Mouse (Mus musculus): ENCODE measurements at regions not wholly inside any gene's neighbourhood (a gene's known extent, or its start where the extent isn't known, plus 50 kb on each side); places are given as distances from the start of the nearest gene placed in this dataset.
"Not testable (repeated sequence)": the region's sequence is repeated elsewhere in the genome, so short reads cannot be mapped to it uniquely, and the experiment has no call there.

- Histone ChIP-seq H3K36me3 (ENCODE audit: control insufficient read depth, insufficient read depth, low read length) (no peaks in the 10 kb centered on the region), H3K4me3 (ENCODE audit: low read depth, low read length) (no peak overlapping the region), H3K27me3 (ENCODE audit: control insufficient read depth, insufficient read depth, low read depth, low read length) (no peaks in the 10 kb centered on the region), H3K9me3 (replicated peaks; ENCODE audit: control insufficient read depth, low read length, poor library complexity, severe bottlenecking) (no peaks in the 10 kb centered on the region), H3K4me1 (ENCODE audit: control insufficient read depth, insufficient read depth, low read length) (no peaks in the 10 kb centered on the region), H3K4me2 (ENCODE audit: low read length) (no peak overlapping the region), H3K27ac (ENCODE audit: low read length) (no peak overlapping the region), H3K9ac (ENCODE audit: low read depth, low read length) (no peak overlapping the region)
- ATAC-seq: no peak
Measured at GRCm38 (mm10) chr6:68977959-68978358, 1442.4 kb upstream of the Tacstd2 start.

DNA sequence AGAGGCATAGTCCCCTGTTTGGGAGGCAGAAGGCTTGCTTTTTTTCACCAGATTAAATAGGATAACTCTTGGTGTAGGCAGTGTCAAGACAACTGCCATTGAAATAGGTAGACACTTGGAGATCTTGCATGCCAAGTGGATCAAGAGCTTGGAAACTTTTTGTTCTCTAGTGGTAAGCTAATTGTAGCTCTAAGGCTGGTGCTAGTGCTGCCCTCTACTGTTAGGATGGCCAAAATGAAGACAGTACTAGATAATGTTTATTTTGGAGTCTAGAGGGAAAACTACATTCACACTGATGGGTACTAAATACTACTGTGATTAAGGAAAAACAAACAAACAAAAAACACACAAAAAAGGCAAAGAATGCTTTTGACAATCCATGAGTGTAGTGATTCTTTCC, 1428.4 kb upstream of the Tacstd2 start:
- no peaks in the 10 kb centered on the region for H3K4me1 ChIP-seq (ENCODE audit: control insufficient read depth, insufficient read depth, low read length)
- no peak overlapping the region for H3K27ac ChIP-seq (ENCODE audit: low read length)
- H3K27me3 ChIP-seq (ENCODE audit: control insufficient read depth, insufficient read depth, low read depth, low read length): no peaks in the 10 kb centered on the region
- no peak overlapping the region for H3K9ac ChIP-seq (ENCODE audit: low read depth, low read length)
- no peak for ATAC-seq
- no peak overlapping the region for H3K4me3 ChIP-seq (ENCODE audit: low read depth, low read length)
- H3K36me3 ChIP-seq (ENCODE audit: control insufficient read depth, insufficient read depth, low read length): no peaks in the 10 kb centered on the region
- H3K9me3 ChIP-seq (replicated peaks; ENCODE audit: control insufficient read depth, low read length, poor library complexity, severe bottlenecking): no peaks in the 10 kb centered on the region
- no peak overlapping the region for H3K4me2 ChIP-seq (ENCODE audit: low read length)

GRCm38 (mm10) chr6:68938104-68938503, 1402.5 kb upstream of the Tacstd2 start:
- not testable (repeated sequence) for H3K9me3 ChIP-seq (replicated peaks; ENCODE audit: control insufficient read depth, low read length, poor library complexity, severe bottlenecking); H3K4me2 ChIP-seq (ENCODE audit: low read length); H3K27me3 ChIP-seq (ENCODE audit: control insufficient read depth, insufficient read depth, low read depth, low read length); ATAC-seq; H3K9ac ChIP-seq (ENCODE audit: low read depth, low read length); H3K36me3 ChIP-seq (ENCODE audit: control insufficient read depth, insufficient read depth, low read length); H3K27ac ChIP-seq (ENCODE audit: low read length); H3K4me1 ChIP-seq (ENCODE audit: control insufficient read depth, insufficient read depth, low read length); H3K4me3 ChIP-seq (ENCODE audit: low read depth, low read length)

GRCm38 (mm10) chr6:68931860-68932259, 1396.3 kb upstream of the Tacstd2 start:
- not testable (repeated sequence) for H3K9me3 ChIP-seq (replicated peaks; ENCODE audit: control insufficient read depth, low read length, poor library complexity, severe bottlenecking); H3K9ac ChIP-seq (ENCODE audit: low read depth, low read length); ATAC-seq; H3K4me2 ChIP-seq (ENCODE audit: low read length); H3K36me3 ChIP-seq (ENCODE audit: control insufficient read depth, insufficient read depth, low read length); H3K4me1 ChIP-seq (ENCODE audit: control insufficient read depth, insufficient read depth, low read length); H3K4me3 ChIP-seq (ENCODE audit: low read depth, low read length); H3K27me3 ChIP-seq (ENCODE audit: control insufficient read depth, insufficient read depth, low read depth, low read length); H3K27ac ChIP-seq (ENCODE audit: low read length)

DNA sequence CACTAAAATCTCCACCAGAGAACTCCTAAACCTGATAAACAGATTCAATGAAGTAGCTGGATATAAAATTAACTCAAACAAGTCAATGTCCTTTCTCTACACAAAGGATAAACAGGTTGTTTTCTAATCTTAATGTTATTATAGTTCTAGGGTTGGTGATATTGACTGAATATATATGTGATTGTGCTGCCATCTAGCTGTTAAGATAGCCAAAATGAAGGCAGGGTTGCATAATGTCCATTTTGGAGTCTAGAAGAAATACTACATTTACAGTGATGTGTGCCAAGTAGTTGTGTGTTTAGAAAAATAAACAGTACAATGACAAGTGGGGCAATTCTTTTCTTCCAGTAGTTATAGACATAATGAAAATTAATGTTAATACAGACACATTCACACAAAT, 1379.9 kb upstream of the Tacstd2 start:
- H3K36me3 ChIP-seq (ENCODE audit: control insufficient read depth, insufficient read depth, low read length): no peaks in the 10 kb centered on the region
- no peak overlapping the region for H3K27ac ChIP-seq (ENCODE audit: low read length)
- H3K27me3 ChIP-seq (ENCODE audit: control insufficient read depth, insufficient read depth, low read depth, low read length): no peaks in the 10 kb centered on the region
- no peak overlapping the region for H3K4me2 ChIP-seq (ENCODE audit: low read length)
- H3K4me3 ChIP-seq (ENCODE audit: low read depth, low read length): no peak overlapping the region
- no peaks in the 10 kb centered on the region for H3K9me3 ChIP-seq (replicated peaks; ENCODE audit: control insufficient read depth, low read length, poor library complexity, severe bottlenecking)
- H3K9ac ChIP-seq (ENCODE audit: low read depth, low read length): no peak overlapping the region
- no peak for ATAC-seq
- no peaks in the 10 kb centered on the region for H3K4me1 ChIP-seq (ENCODE audit: control insufficient read depth, insufficient read depth, low read length)

DNA sequence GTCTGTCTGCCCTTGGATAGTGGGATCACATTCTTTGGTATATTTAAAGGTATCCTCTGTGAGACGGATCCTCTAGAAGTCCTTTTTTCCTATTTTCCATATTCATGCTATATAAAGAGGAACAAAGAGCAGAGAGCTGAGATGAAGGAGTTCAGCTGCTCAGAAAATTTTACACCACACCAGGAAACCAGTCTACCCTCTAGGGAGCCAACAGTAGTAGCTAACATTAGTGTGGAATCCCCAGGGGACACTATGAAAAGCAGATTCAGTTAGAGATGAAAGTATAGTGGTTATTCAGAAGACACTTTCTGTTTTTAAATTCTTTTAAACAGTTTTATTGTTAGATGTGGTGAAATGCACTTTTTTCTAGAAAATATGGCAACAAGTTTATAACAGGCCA, 1348.5 kb upstream of the Tacstd2 start:
- no peak overlapping the region for H3K9ac ChIP-seq (ENCODE audit: low read depth, low read length)
- no peak overlapping the region for H3K4me3 ChIP-seq (ENCODE audit: low read depth, low read length)
- H3K9me3 ChIP-seq (replicated peaks; ENCODE audit: control insufficient read depth, low read length, poor library complexity, severe bottlenecking): 0 out of 2 replicates have a peak, but pooled peaks cover 2% of the 10 kb centered on the region
- ATAC-seq: no peak
- no peaks in the 10 kb centered on the region for H3K27me3 ChIP-seq (ENCODE audit: control insufficient read depth, insufficient read depth, low read depth, low read length)
- no peak overlapping the region for H3K4me2 ChIP-seq (ENCODE audit: low read length)
- H3K36me3 ChIP-seq (ENCODE audit: control insufficient read depth, insufficient read depth, low read length): no peaks in the 10 kb centered on the region
- H3K4me1 ChIP-seq (ENCODE audit: control insufficient read depth, insufficient read depth, low read length): no peaks in the 10 kb centered on the region
- H3K27ac ChIP-seq (ENCODE audit: low read length): no peak overlapping the region
- WGBS: 84% methylated on average over 1 of the region's 1 CpGs

GRCm38 (mm10) chr6:68852761-68853160, 1317.2 kb upstream of the Tacstd2 start:
- not testable (repeated sequence) for H3K9ac ChIP-seq (ENCODE audit: low read depth, low read length); H3K9me3 ChIP-seq (replicated peaks; ENCODE audit: control insufficient read depth, low read length, poor library complexity, severe bottlenecking); H3K4me3 ChIP-seq (ENCODE audit: low read depth, low read length); ATAC-seq; H3K27ac ChIP-seq (ENCODE audit: low read length); H3K27me3 ChIP-seq (ENCODE audit: control insufficient read depth, insufficient read depth, low read depth, low read length); H3K4me2 ChIP-seq (ENCODE audit: low read length); H3K36me3 ChIP-seq (ENCODE audit: control insufficient read depth, insufficient read depth, low read length); H3K4me1 ChIP-seq (ENCODE audit: control insufficient read depth, insufficient read depth, low read length)

DNA sequence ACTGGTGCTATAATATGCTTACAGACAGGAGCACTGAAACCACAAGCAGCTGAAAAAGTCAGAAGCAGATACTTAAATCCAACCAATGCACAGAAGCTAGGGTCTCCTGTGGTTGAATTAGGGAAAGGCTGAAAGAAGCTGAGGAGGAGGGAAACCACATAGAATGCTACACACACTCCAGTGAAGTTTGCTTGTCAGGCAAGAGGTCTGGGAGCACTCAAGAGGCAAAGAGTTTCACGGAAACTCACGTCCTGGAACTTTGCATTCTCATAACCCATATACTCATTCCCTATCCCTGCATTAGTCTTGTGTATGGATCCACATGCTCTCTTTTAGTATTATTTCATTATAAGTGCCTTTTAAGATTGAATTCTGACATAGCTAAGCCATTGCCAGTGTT, 1316.7 kb upstream of the Tacstd2 start:
- no peak overlapping the region for H3K4me3 ChIP-seq (ENCODE audit: low read depth, low read length)
- H3K36me3 ChIP-seq (ENCODE audit: control insufficient read depth, insufficient read depth, low read length): no peaks in the 10 kb centered on the region
- WGBS: 93% methylated on average over 2 of the region's 2 CpGs
- ATAC-seq: no peak
- no peaks in the 10 kb centered on the region for H3K27me3 ChIP-seq (ENCODE audit: control insufficient read depth, insufficient read depth, low read depth, low read length)
- no peaks in the 10 kb centered on the region for H3K9me3 ChIP-seq (replicated peaks; ENCODE audit: control insufficient read depth, low read length, poor library complexity, severe bottlenecking)
- H3K27ac ChIP-seq (ENCODE audit: low read length): no peak overlapping the region
- H3K4me1 ChIP-seq (ENCODE audit: control insufficient read depth, insufficient read depth, low read length): no peaks in the 10 kb centered on the region
- no peak overlapping the region for H3K9ac ChIP-seq (ENCODE audit: low read depth, low read length)
- H3K4me2 ChIP-seq (ENCODE audit: low read length): no peak overlapping the region

DNA sequence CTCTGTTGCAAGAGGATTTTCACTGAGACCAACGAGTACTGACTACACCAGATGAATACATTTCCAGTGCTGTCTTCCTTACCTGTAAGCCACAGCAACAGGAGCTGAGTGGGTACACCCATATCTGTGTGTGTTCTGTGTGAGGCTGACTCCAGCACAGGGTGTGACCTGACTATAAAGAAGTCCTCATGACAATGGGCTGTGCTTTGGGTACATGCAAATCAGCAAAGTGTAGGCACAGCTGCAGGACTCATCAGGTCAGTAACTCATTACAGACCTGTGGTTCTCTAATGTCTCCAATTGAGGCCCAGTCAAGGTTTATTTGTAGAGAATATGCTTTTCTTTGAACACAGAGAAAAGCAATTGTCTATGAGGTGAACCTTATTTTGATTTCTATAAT, 1299.6 kb upstream of the Tacstd2 start:
- H3K27ac ChIP-seq (ENCODE audit: low read length): no peak overlapping the region
- no peak overlapping the region for H3K9ac ChIP-seq (ENCODE audit: low read depth, low read length)
- no peaks in the 10 kb centered on the region for H3K9me3 ChIP-seq (replicated peaks; ENCODE audit: control insufficient read depth, low read length, poor library complexity, severe bottlenecking)
- WGBS: 65% methylated on average over 1 of the region's 1 CpGs
- no peak overlapping the region for H3K4me2 ChIP-seq (ENCODE audit: low read length)
- H3K4me1 ChIP-seq (ENCODE audit: control insufficient read depth, insufficient read depth, low read length): no peaks in the 10 kb centered on the region
- no peak overlapping the region for H3K4me3 ChIP-seq (ENCODE audit: low read depth, low read length)
- ATAC-seq: no peak
- no peaks in the 10 kb centered on the region for H3K27me3 ChIP-seq (ENCODE audit: control insufficient read depth, insufficient read depth, low read depth, low read length)
- no peaks in the 10 kb centered on the region for H3K36me3 ChIP-seq (ENCODE audit: control insufficient read depth, insufficient read depth, low read length)

GRCm38 (mm10) chr6:68834633-68835032, 1299.0 kb upstream of the Tacstd2 start:
- Histone ChIP-seq H3K36me3 (ENCODE audit: control insufficient read depth, insufficient read depth, low read length) (no peaks in the 10 kb centered on the region), H3K9me3 (replicated peaks; ENCODE audit: control insufficient read depth, low read length, poor library complexity, severe bottlenecking) (no peaks in the 10 kb centered on the region), H3K4me3 (ENCODE audit: low read depth, low read length) (no peak overlapping the region), H3K9ac (ENCODE audit: low read depth, low read length) (no peak overlapping the region), H3K4me2 (ENCODE audit: low read length) (no peak overlapping the region), H3K4me1 (ENCODE audit: control insufficient read depth, insufficient read depth, low read length) (no peaks in the 10 kb centered on the region), H3K27me3 (ENCODE audit: control insufficient read depth, insufficient read depth, low read depth, low read length) (no peaks in the 10 kb centered on the region), H3K27ac (ENCODE audit: low read length) (no peak overlapping the region)
- 82% methylated on average over 4 of the region's 4 CpGs for WGBS
- no peak for ATAC-seq
